Mouse (Mus musculus) cerebellum, postnatal 4 days (tissue): ENCODE results near the gene Znhit6.

Source experiments
- DNase-seq, 2 experiments: peaks; one replicate each; pipeline ENCODE4 v3.0.0; 2022; ENCODE audit warnings: low spot score in 2 of 2, mixed read lengths in 1 of 2

The Znhit6 gene

DNA sequence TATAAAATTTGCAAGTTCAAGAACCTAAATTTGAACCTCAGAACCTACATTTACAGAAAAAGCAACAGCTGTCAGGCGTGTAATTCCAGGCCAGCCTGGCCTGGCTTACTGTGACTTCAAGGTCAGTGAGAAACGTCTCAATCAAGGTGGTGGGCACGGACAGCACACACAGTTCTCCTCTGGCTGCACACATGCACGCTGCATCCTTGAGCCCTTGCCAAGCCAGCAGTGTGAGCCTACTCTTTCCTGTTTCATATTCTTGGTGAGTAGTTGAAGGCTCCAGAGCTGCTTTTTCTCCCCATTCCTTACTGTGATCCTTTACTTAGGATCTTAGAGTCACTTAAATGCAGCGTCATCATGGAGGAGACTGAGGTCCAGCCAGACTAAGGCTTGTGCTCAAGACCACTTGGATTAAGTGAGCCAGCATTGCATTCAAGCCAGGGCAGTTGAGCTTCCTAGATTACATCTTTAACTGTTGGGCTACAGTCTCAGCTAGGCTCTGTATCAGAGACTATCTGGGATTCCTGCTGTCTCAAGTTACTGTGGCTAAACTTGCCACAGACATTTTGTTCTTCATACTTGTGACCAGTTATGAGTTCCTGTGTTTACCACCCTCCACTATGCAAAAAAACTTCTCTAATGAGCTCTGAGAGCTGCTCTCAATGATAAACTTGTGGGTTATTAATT lies 29.6 kb downstream of the Znhit6 start:
- no peak for DNase-seq

GRCm38 (mm10) chr3:145608320-145608719 lies 32.3 kb downstream of the Znhit6 start:
- no peak for DNase-seq

DNA sequence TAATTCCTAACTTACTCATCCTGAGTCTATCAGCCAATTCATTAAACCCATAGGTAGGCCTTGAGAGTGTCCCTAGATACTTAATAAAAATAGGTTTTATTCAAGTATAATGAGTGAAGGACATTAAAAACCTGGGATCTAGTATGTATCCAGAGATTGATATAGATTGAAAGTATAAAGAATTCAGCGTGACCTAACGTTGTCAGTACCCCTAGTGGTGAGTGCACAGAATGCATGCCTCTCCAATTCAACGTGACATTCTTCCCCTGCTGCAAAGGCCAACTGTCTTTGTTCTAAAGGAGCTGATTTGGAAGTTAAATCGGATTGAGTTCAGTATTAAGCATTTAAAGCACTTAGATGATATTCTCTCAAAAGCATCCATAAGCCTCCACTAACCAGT lies 36.7 kb downstream of the Znhit6 start:
- DNase-seq, result no peak

DNA sequence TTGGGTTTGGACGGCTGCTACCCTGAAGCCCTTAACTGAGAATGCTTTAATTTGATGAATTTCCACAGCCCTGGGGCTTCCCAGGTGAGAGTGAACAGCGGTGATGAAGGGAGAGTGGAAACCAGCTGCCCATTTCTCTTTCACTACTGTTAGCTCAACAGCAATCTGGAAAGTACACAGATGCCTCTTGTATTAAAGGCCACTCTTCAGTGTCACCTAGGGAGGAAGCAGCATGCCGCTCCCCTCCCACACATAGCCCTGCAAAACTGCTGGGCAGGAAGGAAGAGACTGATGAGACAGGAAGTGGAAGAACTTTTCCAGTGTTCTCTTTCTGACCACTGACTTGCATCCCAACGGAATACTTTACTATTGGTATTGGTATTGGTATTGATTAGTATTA lies 37.2 kb downstream of the Znhit6 start:
- no peak for DNase-seq

- peak in 1 of 2 experiments; percentile 13 for DNase-seq
These were observed 38.5 kb downstream of the Znhit6 start for GRCm38 (mm10) chr3:145614362-145615115.

DNA sequence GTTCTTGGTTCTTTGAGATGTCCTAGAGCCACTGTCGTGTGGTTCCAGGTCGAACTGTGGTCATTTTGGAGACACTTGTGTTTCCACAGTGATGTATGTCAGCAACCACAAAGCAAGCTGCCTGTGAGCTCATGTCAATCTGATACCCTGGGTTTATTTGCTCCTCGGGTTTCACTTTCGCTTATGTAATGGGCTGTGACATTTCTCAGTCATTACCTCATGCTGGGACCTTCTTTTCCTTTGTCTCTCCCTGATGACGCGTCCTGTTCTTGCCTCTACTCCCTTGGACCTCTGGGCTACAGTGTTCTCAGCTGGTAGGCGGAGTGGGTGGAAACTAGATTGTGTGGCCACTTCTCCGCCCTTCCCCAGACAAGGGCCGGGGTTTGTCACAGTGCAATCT lies 42.3 kb downstream of the Znhit6 start:
- no peak for DNase-seq

- DNase-seq, result no peak
These were observed 43.8 kb downstream of the Znhit6 start for GRCm38 (mm10) chr3:145619621-145620365.

GRCm38 (mm10) chr3:145621209-145621608 lies 45.2 kb downstream of the Znhit6 start:
- no peak for DNase-seq

DNA sequence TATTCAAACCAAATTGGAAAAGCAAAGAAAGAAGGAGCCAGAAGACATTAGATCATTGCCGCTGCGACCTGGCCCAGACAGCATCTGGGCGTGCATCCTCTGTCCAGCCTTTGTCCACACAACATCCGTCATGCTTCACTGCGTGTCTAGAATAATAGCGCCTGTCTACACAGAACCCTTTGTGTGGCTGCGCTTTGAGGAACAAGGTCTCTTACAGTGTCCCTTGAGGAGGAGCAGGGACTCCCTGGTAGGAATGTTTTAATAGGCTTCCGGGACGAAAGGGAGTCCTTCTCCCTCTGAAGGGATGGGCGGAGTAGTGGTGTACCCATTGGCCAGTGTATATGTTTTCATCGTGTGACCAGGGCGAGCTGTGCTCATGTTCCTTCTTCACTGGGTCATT lies 47.0 kb downstream of the Znhit6 start:
- no peak for DNase-seq

DNA sequence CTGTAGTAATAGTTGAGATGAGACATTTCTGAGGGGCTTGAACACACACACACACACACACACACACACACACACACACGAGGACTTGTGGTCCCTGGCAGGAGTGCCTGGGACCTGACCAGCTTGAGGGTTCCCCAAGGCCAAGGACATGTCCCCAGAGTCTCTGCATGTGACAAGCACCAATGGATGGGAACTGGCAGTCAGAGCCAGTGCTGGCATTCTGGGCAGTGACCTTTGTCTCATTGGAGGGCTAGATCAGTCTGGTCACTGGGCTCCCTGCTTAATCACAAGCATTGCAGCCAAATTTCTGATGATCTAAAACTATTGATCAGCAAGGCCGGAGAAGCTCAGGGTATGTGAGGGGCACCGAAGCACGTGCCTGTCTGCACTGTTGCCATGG lies 48.8 kb downstream of the Znhit6 start:
- DNase-seq, result no peak

DNA sequence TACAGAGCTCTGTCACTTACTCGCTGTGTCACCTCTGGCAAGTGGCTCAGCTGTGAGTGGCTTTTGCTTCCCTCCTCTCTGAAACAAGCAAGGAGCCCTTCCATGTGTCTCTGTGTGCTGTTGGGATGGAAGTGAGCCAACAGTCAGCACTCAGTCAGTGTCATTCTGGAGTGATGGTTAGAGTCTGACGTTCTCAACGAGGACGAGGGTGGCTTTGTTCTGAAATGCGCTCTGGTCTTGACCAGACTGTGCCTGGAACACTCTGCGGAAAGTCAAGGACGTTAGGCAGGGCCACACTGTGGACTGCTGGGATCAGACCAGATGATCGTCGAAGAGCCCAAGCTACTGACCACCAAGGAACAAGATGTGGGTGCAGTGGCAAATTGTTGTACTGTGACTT lies 49.5 kb downstream of the Znhit6 start:
- DNase-seq, result no peak

DNA sequence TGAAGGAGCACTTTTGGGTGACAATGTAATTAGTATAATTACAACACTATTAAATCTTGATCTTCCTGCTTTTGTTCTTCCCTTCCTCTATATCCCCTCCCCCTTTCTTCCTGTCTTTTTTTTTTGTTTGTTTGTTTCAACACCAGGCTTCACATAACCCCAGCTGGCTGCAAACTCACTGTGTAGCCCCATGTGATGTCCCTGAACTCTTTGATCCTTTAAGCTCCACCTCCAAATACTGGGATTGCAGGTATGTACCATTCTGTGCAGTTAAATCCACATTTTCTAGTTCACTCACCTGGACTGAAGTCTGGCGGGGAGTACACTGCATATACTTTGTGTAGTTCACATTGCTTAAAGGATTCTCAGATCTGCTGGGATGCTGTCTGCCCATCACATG lies 50.1 kb downstream of the Znhit6 start:
- DNase-seq, result no peak

GRCm38 (mm10) chr3:145627830-145628229 lies 51.8 kb downstream of the Znhit6 start:
- DNase-seq, result no peak

DNA sequence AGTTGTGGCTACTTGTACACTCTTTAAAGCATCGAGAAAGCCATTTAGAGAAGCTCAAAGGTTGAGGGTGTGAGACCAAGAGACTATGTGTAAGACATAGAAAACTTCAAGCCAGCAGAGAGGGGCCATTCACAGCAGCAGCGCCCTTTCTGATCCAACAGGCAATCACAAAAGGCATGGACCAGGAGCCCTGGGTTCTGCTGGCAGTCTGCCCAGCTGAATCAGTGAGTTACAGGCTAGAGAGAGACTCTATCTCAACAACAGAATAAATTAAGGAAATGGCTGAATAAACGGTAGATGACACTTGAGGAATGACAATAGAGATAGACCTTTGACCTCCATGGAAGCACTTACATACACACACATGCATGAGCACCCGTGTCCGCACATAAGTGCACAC lies 52.6 kb downstream of the Znhit6 start:
- DNase-seq, result no peak

- DNase-seq, result no peak
These were observed 56.9 kb downstream of the Znhit6 start for GRCm38 (mm10) chr3:145632888-145633287.

- no peak for DNase-seq
These were observed 58.2 kb downstream of the Znhit6 start for GRCm38 (mm10) chr3:145634002-145634710.

DNA sequence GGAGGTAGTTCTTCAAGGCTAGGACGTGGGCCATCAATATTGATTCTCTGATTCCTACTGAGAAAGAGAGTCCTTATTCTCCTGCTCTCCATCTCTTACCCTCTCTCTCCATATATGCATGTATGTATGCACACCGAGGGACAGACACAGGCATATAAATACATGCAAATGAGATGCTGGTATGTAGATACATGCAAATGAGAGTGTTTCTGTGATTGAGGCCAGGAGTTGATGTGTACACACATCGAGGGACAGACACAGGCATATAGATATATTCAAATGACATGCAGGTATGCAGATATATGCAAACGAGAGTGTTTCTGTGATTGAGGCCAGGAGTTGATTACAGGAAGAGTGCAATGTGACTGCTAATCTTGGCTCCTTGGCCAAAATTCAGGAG lies 64.2 kb downstream of the Znhit6 start:
- no peak for DNase-seq

DNA sequence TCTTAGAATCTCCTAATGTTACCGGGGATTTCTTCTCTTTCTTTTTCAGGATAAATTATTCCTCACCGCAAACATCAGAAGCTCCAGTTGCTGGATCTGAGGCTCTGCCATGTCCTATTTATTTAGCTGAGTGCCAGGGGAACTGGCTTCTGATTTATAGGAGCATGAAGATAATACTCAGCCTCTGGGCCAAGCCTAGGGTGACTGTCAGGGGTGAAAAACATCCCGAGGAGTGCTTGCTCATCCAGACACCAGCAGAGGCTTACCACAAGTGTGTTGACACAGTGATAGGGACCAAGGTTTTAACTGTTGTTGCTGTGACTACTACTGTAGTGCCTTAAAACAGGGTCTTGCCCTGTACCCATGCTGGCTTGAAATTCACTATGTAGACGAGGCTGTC lies 64.6 kb downstream of the Znhit6 start:
- DNase-seq, result no peak

DNA sequence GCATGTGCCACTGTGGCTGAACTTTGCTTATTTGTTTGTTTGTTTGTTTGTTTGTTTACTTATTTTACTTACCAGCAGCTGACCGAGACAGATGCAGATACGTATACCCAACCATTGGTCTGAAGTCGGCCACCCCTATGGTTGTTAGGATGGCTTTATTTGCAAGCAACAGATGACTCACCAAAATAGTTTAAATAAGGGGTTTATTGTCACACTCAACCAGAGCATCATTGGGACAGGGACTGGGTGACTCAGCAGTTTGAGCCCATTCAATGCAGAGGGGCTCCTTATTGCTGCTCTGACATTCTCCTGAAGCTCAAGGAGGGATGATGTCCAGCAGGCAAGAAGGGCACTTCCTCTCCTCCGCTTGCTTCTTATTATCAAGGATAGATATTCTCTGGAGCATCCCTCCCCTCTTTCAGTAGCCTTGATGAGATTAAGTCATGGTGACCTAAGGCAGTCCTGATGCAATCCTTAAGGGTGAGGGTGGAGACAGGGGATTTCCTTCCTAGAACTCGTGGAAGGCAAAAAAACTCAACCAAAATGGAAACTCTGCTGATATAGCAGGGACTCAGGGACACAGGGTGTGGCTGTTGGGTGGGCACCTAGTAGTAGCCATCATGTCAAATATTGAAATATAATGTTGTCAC lies 65.2 kb downstream of the Znhit6 start:
- no peak for DNase-seq

- DNase-seq, result no peak
These were observed 65.9 kb downstream of the Znhit6 start for GRCm38 (mm10) chr3:145641878-145642277.

GRCm38 (mm10) chr3:145642861-145643260 lies 66.9 kb downstream of the Znhit6 start:
- no peak for DNase-seq

DNA sequence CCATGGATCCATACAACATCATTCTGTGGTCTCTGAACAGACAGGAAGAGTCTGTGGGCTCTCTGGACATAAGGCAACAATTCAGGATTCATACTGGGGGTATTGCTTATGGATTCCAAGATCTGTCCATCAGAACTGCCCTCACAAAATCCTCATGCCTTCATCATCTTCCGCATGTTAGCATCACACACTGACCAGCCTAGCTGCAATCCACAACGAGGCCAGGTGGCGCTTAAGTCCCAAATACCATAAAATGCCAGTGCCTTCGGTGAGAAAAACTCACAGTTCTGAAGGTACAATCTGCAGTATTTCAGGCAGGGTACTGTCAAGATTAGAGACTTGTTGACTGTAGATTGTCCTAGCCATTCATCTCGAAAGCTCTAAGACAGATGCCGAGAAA lies 69.5 kb downstream of the Znhit6 start:
- no peak for DNase-seq
